Mouse (Mus musculus) spleen, adult 18-20 months (tissue): ENCODE measurements around the gene Casc3.

Experiments
- DNase-seq, 2 experiments: peaks; one replicate each; pipeline ENCODE4 v3.0.0; 2022; ENCODE audit warnings: mixed read lengths in 2 of 2

Gene Casc3

DNA sequence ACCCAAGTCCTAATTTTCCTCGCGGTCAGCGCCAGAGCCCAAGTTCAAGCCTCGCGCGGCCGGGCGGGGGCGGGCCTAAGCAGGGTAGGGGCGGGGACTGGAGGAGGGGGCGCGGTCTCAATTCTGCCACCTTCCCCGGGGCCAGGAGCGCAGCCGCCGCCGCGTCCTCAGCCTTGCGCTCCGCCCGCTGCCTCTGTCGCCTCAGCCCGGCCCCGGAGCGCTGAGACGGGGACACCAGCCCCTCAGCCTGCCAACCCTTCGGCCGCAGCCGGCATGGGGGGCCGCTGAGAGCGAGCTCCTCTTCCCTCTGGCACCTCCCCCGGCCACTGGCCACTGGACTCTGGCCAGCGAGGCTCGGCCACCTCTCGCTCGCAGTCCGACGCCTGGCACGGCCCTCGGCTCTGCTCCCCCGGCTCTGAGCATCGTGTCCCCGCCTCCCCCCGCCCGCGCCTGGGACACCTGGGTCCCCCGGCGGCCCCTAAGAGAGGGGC is 32.0 kb downstream of the Casc3 start, which contains the start of gene Rapgefl1:
Gene Rapgefl1 (plus strand): TSS at position 135 of the 491 bp plus-strand sequence.
- DNase-seq = peak; percentile 61 to 80

- peak in 1 of 2 experiments; percentile 19 for DNase-seq
Measured at GRCm38 (mm10) chr11:98837231-98837704, 32.6 kb downstream of the Casc3 start.

GRCm38 (mm10) chr11:98837917-98838316 is 33.2 kb downstream of the Casc3 start:
- DNase-seq = no peak

GRCm38 (mm10) chr11:98838512-98838911 is 33.8 kb downstream of the Casc3 start:
- DNase-seq = no peak

- DNase-seq = no peak
Measured at GRCm38 (mm10) chr11:98839402-98839801, 34.7 kb downstream of the Casc3 start.

GRCm38 (mm10) chr11:98839897-98840296 is 35.2 kb downstream of the Casc3 start:
- DNase-seq = no peak

DNA sequence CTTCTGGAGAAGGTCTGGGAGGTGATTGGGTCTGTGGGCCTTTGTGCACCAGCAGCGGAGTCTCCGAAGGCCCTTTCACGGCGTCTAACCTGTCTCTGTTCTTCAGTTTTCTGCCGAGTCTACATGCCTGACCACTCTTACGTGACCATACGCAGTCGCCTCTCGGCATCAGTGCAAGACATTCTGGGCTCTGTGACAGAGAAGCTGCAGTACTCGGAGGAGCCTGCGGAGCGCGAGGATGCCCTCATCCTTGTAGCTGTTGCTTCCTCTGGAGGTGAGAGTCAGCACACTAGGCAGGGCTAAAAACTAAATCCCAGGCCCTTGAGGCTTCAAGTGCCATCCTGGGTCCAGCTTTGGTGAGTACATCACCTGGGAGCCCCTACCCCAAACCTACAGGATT is 41.3 kb downstream of the Casc3 start:
- DNase-seq = no peak

DNA sequence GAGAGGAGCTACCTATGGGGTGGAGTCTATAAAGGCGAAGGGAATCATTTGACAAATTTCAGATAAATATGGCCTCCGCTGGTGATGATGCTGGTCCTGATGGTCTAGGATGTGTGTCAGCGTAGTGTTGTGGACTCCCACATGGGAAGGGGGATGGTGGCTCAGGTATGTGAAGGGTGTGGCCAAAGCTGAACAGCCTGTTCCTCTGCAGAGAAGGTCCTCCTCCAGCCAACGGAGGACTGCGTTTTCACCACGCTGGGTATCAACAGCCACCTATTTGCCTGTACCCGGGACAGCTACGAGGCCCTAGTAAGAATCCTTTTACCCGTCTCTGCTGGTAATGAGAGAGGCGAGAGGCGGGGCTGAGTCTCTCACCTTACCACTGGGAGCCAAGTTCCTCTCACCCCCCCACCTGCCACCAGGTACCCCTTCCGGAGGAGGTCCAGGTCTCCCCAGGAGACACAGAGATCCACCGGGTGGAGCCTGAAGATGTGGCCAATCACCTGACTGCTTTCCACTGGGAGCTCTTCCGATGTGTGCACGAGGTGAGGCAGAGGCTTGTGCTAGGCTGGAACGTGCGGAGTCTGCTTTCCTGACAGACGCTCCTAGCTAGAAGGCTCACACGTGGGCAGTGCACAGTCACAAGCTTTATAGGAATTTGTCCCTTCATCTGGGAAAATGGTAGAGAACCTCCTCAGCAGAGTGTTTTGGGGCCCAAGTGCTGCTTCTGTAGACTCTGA is 42.3 kb downstream of the Casc3 start:
- no peak for DNase-seq

GRCm38 (mm10) chr11:98849196-98849894 is 44.6 kb downstream of the Casc3 start:
- DNase-seq = no peak

DNA sequence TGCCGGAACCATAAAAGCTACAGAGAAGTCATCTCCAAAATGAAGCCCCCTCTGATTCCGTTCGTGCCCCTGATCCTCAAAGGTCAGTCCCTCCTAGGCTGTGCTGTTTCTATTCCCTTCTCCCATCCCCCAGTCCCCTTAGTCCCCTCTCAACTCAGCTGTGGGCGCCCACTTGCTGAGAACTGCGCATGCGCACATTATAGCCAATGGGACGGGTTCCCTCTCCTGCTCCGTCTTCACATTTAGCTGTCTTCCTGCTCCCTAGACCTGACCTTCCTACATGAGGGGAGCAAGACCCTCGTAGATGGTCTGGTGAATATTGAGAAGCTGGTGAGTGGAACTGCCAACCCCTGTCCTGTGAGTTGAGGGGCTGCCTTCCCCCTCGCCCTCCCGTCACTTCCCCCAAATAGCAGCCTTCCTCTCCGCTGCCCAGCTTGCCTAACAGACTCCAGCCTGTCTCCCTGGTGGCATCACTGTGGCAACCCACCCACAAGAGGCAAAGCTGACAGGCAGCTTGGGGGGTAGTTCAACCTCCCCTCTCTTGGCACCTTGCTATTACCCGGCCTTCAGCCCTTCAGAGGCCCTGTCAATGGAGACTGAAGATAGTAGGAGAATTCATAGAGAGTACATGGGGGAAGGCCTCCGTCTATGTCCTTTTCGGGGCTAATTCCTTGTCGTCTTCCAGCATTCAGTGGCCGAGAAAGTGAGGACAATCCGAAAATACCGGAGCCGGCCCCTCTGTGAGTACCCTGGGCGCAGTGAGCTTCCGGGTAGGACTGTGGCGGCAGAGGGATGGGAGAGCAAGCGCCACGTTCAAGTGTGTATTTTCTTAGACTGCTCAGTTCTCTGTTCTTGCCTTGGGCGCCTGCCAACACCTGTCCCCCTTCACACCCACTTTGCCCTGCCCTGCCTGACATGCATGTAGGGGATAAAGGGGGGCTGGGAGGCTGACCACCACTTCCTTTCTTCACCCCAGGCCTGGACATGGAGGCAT is 45.7 kb downstream of the Casc3 start:
- no peak for DNase-seq

DNA sequence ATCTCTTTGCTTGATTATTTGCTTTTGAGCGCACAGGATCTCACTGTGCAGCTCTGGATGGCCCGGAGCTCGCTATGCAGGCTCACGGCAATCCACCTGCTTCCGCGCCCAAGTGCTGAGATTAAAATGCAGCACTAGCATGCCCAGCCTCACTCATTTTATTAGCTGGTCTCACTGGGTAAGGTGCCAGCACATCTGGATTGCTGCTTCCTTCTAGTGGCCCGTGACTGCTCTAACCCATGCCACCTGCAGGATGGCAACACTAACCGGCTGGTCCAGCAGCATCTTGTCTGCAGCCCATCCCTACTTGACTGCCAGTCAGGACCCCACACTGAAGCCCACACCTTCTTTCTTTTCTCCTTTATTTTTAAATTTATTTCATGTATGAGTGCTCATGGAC is 49.4 kb downstream of the Casc3 start:
- no peak for DNase-seq

- DNase-seq = no peak
Measured at GRCm38 (mm10) chr11:98854659-98855058, 50.0 kb downstream of the Casc3 start.

- DNase-seq = peak; percentile 47 to 79
Measured at GRCm38 (mm10) chr11:98858759-98859731, 54.3 kb downstream of the Casc3 start.

- DNase-seq = peak; percentile 90 to 93
Measured at GRCm38 (mm10) chr11:98863028-98863750, 58.5 kb downstream of the Casc3 start, which contains the start of gene Wipf2. TSS of gene Wipf2 (plus strand) at chr11:98863638.

- DNase-seq = no peak
Measured at GRCm38 (mm10) chr11:98863751-98864429, 59.2 kb downstream of the Casc3 start.

GRCm38 (mm10) chr11:98867293-98867692 is 62.6 kb downstream of the Casc3 start:
- no peak for DNase-seq

DNA sequence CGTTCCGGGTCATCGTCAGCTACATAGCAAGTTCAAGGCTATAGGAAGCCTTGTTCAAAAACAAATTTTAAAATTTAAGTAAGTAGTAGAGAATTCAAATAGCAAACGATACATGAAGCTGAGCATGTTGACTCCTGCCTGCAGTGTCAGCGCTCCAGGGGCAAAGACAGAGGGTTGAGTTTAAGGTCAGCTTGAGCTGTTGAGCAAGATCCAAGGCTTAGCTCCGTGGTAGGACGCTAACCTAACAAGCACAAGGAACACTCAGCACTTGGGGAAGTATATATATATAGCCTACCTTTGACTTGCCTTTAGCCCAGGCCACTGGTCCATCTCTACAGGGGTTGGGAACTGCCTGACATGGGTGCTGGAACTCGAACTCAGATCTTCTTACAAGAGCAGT is 65.2 kb downstream of the Casc3 start:
- no peak for DNase-seq

- no peak for DNase-seq
Measured at GRCm38 (mm10) chr11:98870791-98871190, 66.1 kb downstream of the Casc3 start.

GRCm38 (mm10) chr11:98871416-98871815 is 66.7 kb downstream of the Casc3 start:
- no peak for DNase-seq

GRCm38 (mm10) chr11:98872040-98872439 is 67.3 kb downstream of the Casc3 start:
- DNase-seq = no peak
